Mouse (Mus musculus): ENCODE measurements at regions not wholly inside any gene's neighbourhood (a gene's known extent, or its start where the extent isn't known, plus 50 kb on each side); places are given as distances from the start of the nearest gene placed in this dataset.
A peak's percentile ranks its signal among the peaks of the same experiment; 100 is the strongest.

DNA sequence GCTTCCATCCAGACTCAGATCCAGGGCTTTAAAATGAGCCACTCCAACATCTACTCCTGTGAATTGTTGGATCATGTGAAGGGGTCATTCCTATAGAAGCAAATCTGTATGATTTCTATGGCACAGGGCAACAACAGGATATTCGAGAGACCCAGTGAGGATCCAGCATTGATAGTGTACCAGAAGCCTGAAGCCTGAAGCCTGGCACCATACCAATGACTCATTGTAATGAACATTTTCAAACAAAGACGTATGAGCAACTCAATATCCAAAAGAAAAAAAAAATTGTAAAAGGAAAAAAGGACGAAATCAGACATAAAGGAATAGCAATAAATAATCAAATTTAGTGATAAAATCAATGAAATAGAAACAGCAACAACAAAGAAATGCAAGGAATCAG, 991.5 kb downstream of the Slc22a22 start:
- Histone ChIP-seq H3K36me3 (ENCODE audit: insufficient read depth, low read length) (no peaks in the 10 kb centered on the region), H3K9ac (replicated peaks; ENCODE audit: low read depth) (no peak overlapping the region), H3K27me3 (replicated peaks; ENCODE audit: insufficient read depth, low read length) (no peaks in the 10 kb centered on the region), H3K4me1 (ENCODE audit: insufficient read depth, low read depth, low read length) (no peaks in the 10 kb centered on the region), H3K27ac (ENCODE audit: low read length) (no peak overlapping the region), H3K4me2 (replicated peaks; ENCODE audit: low read depth, low read length) (no peak overlapping the region), H3K4me3 (ENCODE audit: low read depth, low read length) (no peak overlapping the region), H3K9me3 (ENCODE audit: low read length) (no peaks in the 10 kb centered on the region)
- TF ChIP-seq CTCF (IDR thresholded peaks at IDR 0.05) (no peak), EP300 (IDR thresholded peaks at IDR 0.05) (no peak)
- no peak for ATAC-seq
- no peak for DNase-seq (ENCODE audit: low spot score)
- WGBS: 76% methylated on average over 3 of the region's 3 CpGs

DNA sequence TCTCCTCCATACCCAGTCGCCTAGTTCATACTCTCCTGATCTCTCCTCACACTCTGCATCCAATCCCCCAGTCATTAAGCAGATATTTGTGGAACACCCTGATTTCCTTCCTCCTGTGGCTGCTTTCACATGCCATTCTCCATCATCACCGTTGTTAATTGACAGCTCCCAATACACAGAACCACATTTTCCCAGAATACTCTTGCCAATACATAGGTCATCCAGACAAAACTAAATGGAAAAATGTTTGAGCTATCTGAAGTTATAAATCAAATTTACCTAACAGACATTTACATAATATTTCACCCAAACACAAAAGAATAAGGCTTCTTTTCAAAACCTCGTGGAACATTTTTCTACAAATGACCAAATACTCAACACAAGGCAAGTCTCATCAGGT, 992.7 kb downstream of the Slc22a22 start:
- H3K36me3 ChIP-seq (ENCODE audit: insufficient read depth, low read length): no peaks in the 10 kb centered on the region
- no peak overlapping the region for H3K9ac ChIP-seq (replicated peaks; ENCODE audit: low read depth)
- WGBS: 72% methylated on average over 3 of the region's 3 CpGs
- no peaks in the 10 kb centered on the region for H3K27me3 ChIP-seq (replicated peaks; ENCODE audit: insufficient read depth, low read length)
- no peak overlapping the region for H3K4me3 ChIP-seq (ENCODE audit: low read depth, low read length)
- ATAC-seq (no peak), DNase-seq (ENCODE audit: low spot score) (no peak)
- no peaks in the 10 kb centered on the region for H3K4me1 ChIP-seq (ENCODE audit: insufficient read depth, low read depth, low read length)
- TF ChIP-seq CTCF (IDR thresholded peaks at IDR 0.05): no peak
- no peak for TF ChIP-seq EP300 (IDR thresholded peaks at IDR 0.05)
- no peak overlapping the region for H3K27ac ChIP-seq (ENCODE audit: low read length)
- no peaks in the 10 kb centered on the region for H3K9me3 ChIP-seq (ENCODE audit: low read length)
- H3K4me2 ChIP-seq (replicated peaks; ENCODE audit: low read depth, low read length): no peak overlapping the region

DNA sequence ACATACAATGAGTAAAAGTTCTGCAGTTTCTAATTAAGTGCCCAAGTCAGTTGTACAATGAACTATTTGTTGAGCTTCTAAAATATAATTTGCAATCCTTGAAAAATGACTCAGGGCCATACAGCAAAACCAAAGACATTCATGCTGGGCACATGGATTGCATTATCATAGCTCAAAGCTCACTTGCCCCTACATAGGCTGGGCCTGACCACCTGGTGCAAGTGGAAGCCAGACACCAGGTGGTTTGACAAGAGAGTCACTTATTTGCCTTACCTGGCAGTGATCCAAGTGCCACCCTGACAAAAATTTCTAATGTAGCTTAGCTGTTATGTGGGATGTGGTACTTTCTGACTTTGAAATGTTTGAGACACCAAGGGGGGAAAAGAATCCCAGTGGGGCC, 997.7 kb downstream of the Slc22a22 start:
- no peak overlapping the region for H3K27ac ChIP-seq (ENCODE audit: low read length)
- no peaks in the 10 kb centered on the region for H3K27me3 ChIP-seq (replicated peaks; ENCODE audit: insufficient read depth, low read length)
- no peaks in the 10 kb centered on the region for H3K36me3 ChIP-seq (ENCODE audit: insufficient read depth, low read length)
- ATAC-seq (no peak), DNase-seq (ENCODE audit: low spot score) (no peak)
- H3K9me3 ChIP-seq (ENCODE audit: low read length): no peaks in the 10 kb centered on the region
- H3K4me2 ChIP-seq (replicated peaks; ENCODE audit: low read depth, low read length): no peak overlapping the region
- no peaks in the 10 kb centered on the region for H3K4me1 ChIP-seq (ENCODE audit: insufficient read depth, low read depth, low read length)
- TF ChIP-seq CTCF (IDR thresholded peaks at IDR 0.05): no peak
- no peak for TF ChIP-seq EP300 (IDR thresholded peaks at IDR 0.05)
- no peak overlapping the region for H3K9ac ChIP-seq (replicated peaks; ENCODE audit: low read depth)
- no peak overlapping the region for H3K4me3 ChIP-seq (ENCODE audit: low read depth, low read length)

- TF ChIP-seq CTCF (IDR thresholded peaks at IDR 0.05): no peak
- no peak for TF ChIP-seq EP300 (IDR thresholded peaks at IDR 0.05)
- Histone ChIP-seq H3K27me3 (replicated peaks; ENCODE audit: insufficient read depth, low read length) (no peaks in the 10 kb centered on the region), H3K4me3 (ENCODE audit: low read depth, low read length) (no peak overlapping the region), H3K4me1 (ENCODE audit: insufficient read depth, low read depth, low read length) (no peaks in the 10 kb centered on the region), H3K36me3 (ENCODE audit: insufficient read depth, low read length) (no peaks in the 10 kb centered on the region), H3K9me3 (ENCODE audit: low read length) (no peaks in the 10 kb centered on the region), H3K9ac (replicated peaks; ENCODE audit: low read depth) (no peak overlapping the region), H3K4me2 (replicated peaks; ENCODE audit: low read depth, low read length) (no peak overlapping the region), H3K27ac (ENCODE audit: low read length) (no peak overlapping the region)
- no peak for DNase-seq (ENCODE audit: low spot score)
- 31% methylated on average over 3 of the region's 3 CpGs for WGBS
- no peak for ATAC-seq
Observed at GRCm38 (mm10) chr15:56479015-56479414, 998.4 kb downstream of the Slc22a22 start.

DNA sequence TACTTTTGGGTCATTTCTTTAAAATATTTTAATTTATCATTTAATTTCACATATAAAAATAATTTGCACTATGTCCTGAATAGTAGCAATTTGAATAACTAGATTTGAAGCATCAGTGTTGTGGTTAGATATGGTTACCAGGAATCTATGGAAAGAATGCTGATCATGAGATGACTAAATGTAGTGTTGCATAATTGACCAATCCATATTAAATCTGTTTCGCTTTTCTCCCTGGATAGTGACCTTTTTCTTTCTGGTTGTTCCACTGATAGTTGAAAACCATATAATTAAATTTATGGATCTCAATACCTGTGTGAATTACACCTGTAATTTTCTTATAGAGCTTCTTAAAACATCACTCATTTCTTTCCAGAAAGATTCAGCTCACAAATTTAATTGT, 1003.7 kb downstream of the Slc22a22 start:
- H3K9ac ChIP-seq (replicated peaks; ENCODE audit: low read depth): no peak overlapping the region
- H3K4me2 ChIP-seq (replicated peaks; ENCODE audit: low read depth, low read length): no peak overlapping the region
- no peaks in the 10 kb centered on the region for H3K36me3 ChIP-seq (ENCODE audit: insufficient read depth, low read length)
- WGBS: 93% methylated on average over 1 of the region's 1 CpGs
- H3K27me3 ChIP-seq (replicated peaks; ENCODE audit: insufficient read depth, low read length): no peaks in the 10 kb centered on the region
- H3K4me1 ChIP-seq (ENCODE audit: insufficient read depth, low read depth, low read length): no peaks in the 10 kb centered on the region
- H3K9me3 ChIP-seq (ENCODE audit: low read length): no peaks in the 10 kb centered on the region
- no peak for TF ChIP-seq EP300 (IDR thresholded peaks at IDR 0.05)
- no peak for TF ChIP-seq CTCF (IDR thresholded peaks at IDR 0.05)
- H3K4me3 ChIP-seq (ENCODE audit: low read depth, low read length): no peak overlapping the region
- ATAC-seq (no peak), DNase-seq (ENCODE audit: low spot score) (no peak)
- H3K27ac ChIP-seq (ENCODE audit: low read length): no peak overlapping the region

DNA sequence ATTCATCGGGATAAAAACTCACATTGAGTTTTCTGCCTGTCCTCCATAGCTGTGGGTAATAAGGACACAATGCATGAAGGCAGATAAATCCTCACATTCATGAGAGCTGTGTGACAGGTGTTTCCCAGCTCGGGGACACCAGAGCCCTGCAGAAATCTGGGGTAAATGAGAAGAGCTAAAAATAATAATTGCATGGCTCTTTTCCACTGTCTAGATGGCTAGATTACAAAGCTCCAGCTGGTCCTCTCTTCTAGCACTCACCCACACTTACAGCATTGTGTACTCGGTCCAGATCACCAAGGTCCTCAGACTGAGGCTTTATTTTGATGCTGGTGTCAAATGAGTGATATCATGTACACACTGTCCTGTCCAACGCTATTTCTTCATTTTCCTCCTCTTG, 1025.5 kb downstream of the Slc22a22 start:
- Histone ChIP-seq H3K4me3 (ENCODE audit: low read depth, low read length) (no peak overlapping the region), H3K4me1 (ENCODE audit: insufficient read depth, low read depth, low read length) (no peaks in the 10 kb centered on the region), H3K27ac (ENCODE audit: low read length) (no peak overlapping the region), H3K9me3 (ENCODE audit: low read length) (no peaks in the 10 kb centered on the region), H3K9ac (replicated peaks; ENCODE audit: low read depth) (no peak overlapping the region), H3K36me3 (ENCODE audit: insufficient read depth, low read length) (no peaks in the 10 kb centered on the region), H3K27me3 (replicated peaks; ENCODE audit: insufficient read depth, low read length) (no peaks in the 10 kb centered on the region), H3K4me2 (replicated peaks; ENCODE audit: low read depth, low read length) (no peak overlapping the region)
- ATAC-seq: peak; percentile 93
- WGBS: 36% methylated on average over 4 of the region's 4 CpGs
- peak; percentile 51; the same call in 1 of the 2 replicates for TF ChIP-seq EP300 (IDR thresholded peaks at IDR 0.05)
- no peak for TF ChIP-seq CTCF (IDR thresholded peaks at IDR 0.05)
- peak; percentile 76 for DNase-seq (ENCODE audit: low spot score)

DNA sequence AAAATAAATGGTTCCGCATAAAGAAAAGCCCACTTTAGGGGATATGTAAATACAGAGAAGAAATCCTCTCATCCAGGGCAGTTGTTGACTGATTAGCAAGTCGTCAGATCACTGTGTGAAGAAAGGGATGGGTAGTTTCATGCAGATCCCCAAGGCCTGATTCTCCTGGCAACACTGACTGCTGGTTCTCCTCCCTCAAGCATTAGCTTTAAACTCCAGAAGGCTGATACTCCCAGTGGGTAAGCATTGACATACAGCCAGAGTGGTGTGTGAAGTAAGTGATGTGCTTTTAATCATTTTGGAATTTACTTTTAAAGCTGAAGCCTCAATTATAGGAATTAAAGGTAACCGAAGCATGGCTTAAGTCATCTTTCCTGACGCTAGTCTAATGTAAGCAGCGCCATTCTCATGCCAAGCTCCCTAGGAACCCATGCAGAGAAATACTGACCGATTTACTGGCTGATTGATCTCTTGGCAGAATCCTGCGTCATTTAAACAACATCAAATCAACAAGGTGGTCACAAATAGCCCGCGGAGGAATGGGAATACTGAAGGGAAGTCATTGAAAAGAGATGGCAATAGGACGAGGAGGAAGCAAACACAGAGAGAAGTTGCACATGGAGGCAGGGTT, 1029.3 kb downstream of the Slc22a22 start:
- Histone ChIP-seq H3K4me2 (replicated peaks; ENCODE audit: low read depth, low read length) (no peak overlapping the region), H3K27me3 (replicated peaks; ENCODE audit: insufficient read depth, low read length) (no peaks in the 10 kb centered on the region), H3K4me3 (ENCODE audit: low read depth, low read length) (no peak overlapping the region), H3K9ac (replicated peaks; ENCODE audit: low read depth) (no peak overlapping the region), H3K36me3 (ENCODE audit: insufficient read depth, low read length) (no peaks in the 10 kb centered on the region), H3K4me1 (ENCODE audit: insufficient read depth, low read depth, low read length) (no peaks in the 10 kb centered on the region), H3K27ac (ENCODE audit: low read length) (no peak overlapping the region), H3K9me3 (ENCODE audit: low read length) (no peaks in the 10 kb centered on the region)
- no peak for ATAC-seq
- TF ChIP-seq CTCF (IDR thresholded peaks at IDR 0.05) (no peak), EP300 (IDR thresholded peaks at IDR 0.05) (no peak)
- no peak for DNase-seq (ENCODE audit: low spot score)
- 68% methylated on average over 10 of the region's 10 CpGs for WGBS

All from lung, postnatal 0 days (tissue).